Mouse (Mus musculus): Measurements from ENCODE around the gene Usp25. TPM values are rescaled to one million over a fixed set of nuclear protein-coding genes. Genes with fewer than 3 reads are reported as not detected.

Gene Usp25
- polyA plus RNA-seq, 1 experiment from 2014 or later = 63.9 TPM

DNA sequence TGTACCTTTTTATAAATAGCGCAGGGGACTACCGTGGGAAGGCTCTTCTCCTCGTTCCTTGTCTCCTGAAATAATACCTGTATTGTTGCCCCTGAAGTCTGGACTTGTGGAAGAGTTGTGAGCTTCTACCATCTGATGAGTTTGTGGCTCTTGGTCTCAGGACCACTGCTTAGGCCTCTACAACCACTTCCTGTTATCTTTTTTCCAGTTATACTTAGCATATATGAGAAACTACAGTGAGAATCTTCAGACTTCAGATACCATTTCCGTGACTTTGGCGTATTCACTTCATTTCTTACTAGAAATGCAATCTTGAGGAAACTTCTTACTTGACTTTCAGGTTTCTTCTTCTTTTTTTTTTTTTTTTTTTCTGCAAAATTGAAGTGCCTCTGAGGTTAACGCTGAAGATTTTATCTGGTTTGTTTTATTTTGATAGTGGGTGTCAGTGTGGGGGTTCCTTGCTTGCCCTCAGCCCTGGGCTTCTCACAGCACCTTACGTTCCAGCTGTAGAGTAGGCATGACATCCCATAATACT, 81.6 kb downstream of the Usp25 start:
- no peak overlapping the region for H3K4me3 ChIP-seq
- WGBS (ENCODE audit: insufficient replicate concordance) = 87% methylated on average over 7 of the region's 7 CpGs
- no peak overlapping the region for H3K4me2 ChIP-seq
- peaks cover 91% of the 10 kb centered on the region for H3K36me3 ChIP-seq
- H3K9ac ChIP-seq = no peak overlapping the region
- no peak for ATAC-seq
- no peak overlapping the region for H3K27ac ChIP-seq
- H3K9me3 ChIP-seq (replicated peaks) = no peaks in the 10 kb centered on the region
- H3K27me3 ChIP-seq (replicated peaks) = no peaks in the 10 kb centered on the region
- H3K4me1 ChIP-seq = no peaks in the 10 kb centered on the region

DNA sequence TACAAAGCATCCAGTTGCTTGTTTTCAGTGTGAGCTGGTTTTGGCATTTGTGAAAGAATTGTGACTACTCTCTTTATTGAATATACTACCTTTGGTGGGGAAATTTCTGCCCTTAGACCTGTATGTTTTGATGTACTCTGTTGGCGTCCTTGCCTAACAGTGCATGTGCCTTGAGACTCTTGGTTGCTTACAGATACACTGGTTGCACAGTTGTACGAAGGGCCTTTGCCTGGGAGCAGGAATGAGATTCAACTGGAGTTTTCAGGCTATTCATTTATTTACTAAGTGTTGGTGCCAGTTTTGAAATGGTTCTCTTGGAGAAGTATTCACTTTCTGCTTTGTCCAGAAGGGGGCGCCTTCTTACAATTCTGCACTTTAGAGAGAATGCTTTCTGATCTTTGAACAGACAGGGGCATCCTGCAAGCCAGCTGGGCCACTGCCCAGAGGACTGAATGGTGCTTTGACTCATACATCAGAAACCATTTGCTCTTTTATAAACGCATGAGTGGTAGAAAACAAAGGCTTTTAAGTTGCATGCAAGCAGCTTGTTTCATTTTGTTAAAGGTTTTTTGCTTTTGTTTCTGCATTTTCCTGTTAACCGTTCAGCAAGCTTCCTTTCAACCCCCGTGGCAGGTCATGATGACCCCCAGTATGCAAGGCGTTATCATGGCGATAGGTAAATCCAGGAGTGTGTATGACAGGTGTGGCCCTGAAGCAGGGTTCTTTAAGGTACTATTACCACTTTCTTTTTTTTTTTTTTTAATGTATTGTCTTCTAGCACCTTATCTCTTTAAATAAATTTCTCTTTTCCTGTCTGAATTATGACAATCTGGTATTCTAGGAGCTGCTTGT, 85.7 kb downstream of the Usp25 start:
- no peak overlapping the region for H3K4me3 ChIP-seq
- H3K36me3 ChIP-seq = peaks cover 83% of the 10 kb centered on the region
- H3K4me1 ChIP-seq = no peaks in the 10 kb centered on the region
- no peak overlapping the region for H3K4me2 ChIP-seq
- no peak overlapping the region for H3K9ac ChIP-seq
- H3K27me3 ChIP-seq (replicated peaks) = no peaks in the 10 kb centered on the region
- no peak overlapping the region for H3K27ac ChIP-seq
- no peak for ATAC-seq
- WGBS (ENCODE audit: insufficient replicate concordance) = 77% methylated on average over 8 of the region's 8 CpGs
- no peaks in the 10 kb centered on the region for H3K9me3 ChIP-seq (replicated peaks)

DNA sequence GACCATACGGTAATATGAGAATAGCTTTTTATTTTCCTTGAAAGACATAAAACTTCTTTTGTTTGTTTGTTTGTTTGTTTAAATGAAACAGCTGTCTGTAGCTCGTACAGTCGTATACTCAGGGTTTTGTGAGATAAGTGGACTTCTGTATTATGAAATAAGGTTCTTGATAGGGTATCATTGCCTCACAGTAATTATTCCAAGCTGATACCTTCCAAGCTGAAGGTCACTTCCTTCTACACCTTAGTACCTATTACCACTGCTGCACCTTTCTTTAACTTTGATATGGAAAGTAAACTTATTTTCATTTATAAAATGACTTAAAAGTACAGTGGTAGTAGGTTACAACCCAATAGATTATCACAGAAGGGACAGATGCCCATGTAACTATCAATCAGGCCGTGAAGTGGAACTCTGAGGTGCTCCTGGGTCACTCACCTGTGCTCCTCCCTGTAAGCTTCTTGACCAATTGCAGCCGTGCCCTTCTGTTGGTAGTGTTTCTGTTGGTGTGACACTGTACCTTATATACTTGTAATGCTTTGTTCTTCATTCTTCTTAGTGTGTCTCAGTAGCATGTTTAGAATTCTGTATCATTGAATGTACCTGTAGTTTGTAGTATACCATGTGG, 90.2 kb downstream of the Usp25 start:
- ATAC-seq = no peak
- Histone ChIP-seq H3K4me1 (no peaks in the 10 kb centered on the region), H3K9me3 (replicated peaks) (no peaks in the 10 kb centered on the region), H3K4me2 (no peak overlapping the region), H3K36me3 (peaks cover 60% of the 10 kb centered on the region), H3K27ac (no peak overlapping the region), H3K4me3 (no peak overlapping the region), H3K27me3 (replicated peaks) (no peaks in the 10 kb centered on the region), H3K9ac (no peak overlapping the region)
- WGBS (ENCODE audit: insufficient replicate concordance) = 84% methylated on average over 5 of the region's 5 CpGs

DNA sequence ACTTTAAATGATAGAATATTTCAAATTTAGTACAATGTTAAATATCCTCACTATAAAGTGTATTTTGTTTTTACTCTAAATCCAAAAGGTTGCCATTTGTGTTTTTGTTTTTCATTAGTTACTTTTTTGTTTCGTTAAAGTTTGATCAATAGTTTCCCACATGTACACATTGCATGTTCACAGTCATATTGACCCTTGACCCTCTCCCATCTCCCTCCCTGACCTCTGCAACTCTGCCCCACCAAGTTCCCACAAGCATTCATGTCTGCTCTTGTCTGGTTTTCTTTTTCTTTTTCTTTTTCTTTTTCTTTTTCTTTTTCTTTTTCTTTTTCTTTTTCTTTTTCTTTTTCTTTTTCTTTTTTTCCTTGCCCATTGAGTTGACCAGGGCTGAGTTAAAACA, 97.8 kb downstream of the Usp25 start:
- no peak for ATAC-seq
- Histone ChIP-seq H3K4me2 (no peak overlapping the region), H3K9ac (no peak overlapping the region), H3K4me1 (no peaks in the 10 kb centered on the region), H3K27ac (no peak overlapping the region), H3K36me3 (peaks cover 75% of the 10 kb centered on the region), H3K4me3 (no peak overlapping the region), H3K9me3 (replicated peaks) (no peaks in the 10 kb centered on the region), H3K27me3 (replicated peaks) (no peaks in the 10 kb centered on the region)
- 77% methylated on average over 1 of the region's 1 CpGs for WGBS (ENCODE audit: insufficient replicate concordance)

DNA sequence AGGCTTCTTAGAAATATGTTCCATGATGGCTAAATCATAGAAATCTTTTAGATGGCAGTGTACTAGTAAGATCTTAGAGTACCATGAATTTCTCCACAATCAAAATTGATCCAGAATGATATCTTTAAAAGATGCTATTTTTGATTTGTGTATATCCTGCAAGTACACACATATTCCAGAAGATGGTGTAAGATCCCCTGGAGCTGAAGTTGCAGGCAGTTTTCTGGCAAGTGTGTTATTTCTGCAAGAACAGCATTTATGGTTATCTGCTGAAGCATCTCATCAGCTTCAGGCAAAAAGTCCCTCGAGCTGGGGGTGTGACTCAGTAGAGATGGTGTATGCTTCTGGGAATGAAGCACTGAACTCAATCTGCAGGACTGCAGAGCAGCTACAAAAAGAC, 112.4 kb downstream of the Usp25 start:
- no peak overlapping the region for H3K4me3 ChIP-seq
- 38% methylated on average over 1 of the region's 1 CpGs for WGBS (ENCODE audit: insufficient replicate concordance)
- H3K9ac ChIP-seq = no peak overlapping the region
- no peaks in the 10 kb centered on the region for H3K27me3 ChIP-seq (replicated peaks)
- no peaks in the 10 kb centered on the region for H3K36me3 ChIP-seq
- H3K4me2 ChIP-seq = no peak overlapping the region
- no peaks in the 10 kb centered on the region for H3K9me3 ChIP-seq (replicated peaks)
- H3K4me1 ChIP-seq = no peaks in the 10 kb centered on the region
- no peak overlapping the region for H3K27ac ChIP-seq
- ATAC-seq = no peak

DNA sequence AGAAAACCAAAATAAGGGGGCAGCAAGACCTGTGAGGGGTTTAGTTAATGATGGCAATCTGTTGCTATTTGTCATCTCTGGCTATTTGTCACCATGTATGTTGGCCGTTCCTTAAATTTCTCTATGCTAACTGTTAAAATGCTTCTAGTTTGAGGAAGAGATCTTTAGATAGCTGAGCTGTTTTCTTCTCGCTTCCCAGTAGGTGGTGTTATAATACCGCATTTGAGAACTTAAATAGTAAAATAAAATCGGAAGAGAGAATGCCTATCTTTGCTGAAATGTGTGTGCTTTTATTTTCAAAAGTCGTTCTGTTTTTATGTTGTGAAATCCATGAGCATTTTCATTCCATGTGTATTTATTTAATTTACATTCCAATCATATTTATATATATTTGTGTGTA, 115.2 kb downstream of the Usp25 start:
- H3K4me2 ChIP-seq = no peak overlapping the region
- no peaks in the 10 kb centered on the region for H3K36me3 ChIP-seq
- ATAC-seq = no peak
- H3K4me1 ChIP-seq = no peaks in the 10 kb centered on the region
- no peaks in the 10 kb centered on the region for H3K9me3 ChIP-seq (replicated peaks)
- no peak overlapping the region for H3K27ac ChIP-seq
- H3K4me3 ChIP-seq = no peak overlapping the region
- no peak overlapping the region for H3K9ac ChIP-seq
- WGBS (ENCODE audit: insufficient replicate concordance) = 29% methylated on average over 5 of the region's 5 CpGs
- no peaks in the 10 kb centered on the region for H3K27me3 ChIP-seq (replicated peaks)

DNA sequence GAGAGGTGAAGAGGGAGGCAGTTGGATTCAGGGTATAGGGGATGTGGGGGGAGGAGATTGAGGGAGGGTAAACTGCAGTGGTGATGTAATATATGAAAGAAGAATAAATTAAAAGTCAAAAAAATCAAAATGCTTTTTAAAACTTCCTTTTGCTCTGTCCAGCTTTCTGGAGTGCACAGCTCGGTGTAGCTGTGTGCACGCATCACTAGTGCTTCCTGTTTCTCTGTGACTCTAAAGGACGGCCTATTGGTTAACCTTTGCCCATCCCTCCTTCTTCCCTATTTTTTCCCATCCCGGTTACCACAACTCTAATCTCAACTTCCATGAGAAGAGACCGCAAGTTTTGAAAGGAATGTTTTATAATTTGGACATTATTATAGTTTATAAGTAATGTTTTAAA, 119.5 kb downstream of the Usp25 start:
- Histone ChIP-seq H3K4me2 (no peak overlapping the region), H3K4me3 (no peak overlapping the region), H3K9ac (no peak overlapping the region), H3K4me1 (no peaks in the 10 kb centered on the region), H3K36me3 (no peaks in the 10 kb centered on the region), H3K27ac (no peak overlapping the region), H3K27me3 (replicated peaks) (no peaks in the 10 kb centered on the region), H3K9me3 (replicated peaks) (no peaks in the 10 kb centered on the region)
- 63% methylated on average over 5 of the region's 5 CpGs for WGBS (ENCODE audit: insufficient replicate concordance)
- ATAC-seq = no peak

DNA sequence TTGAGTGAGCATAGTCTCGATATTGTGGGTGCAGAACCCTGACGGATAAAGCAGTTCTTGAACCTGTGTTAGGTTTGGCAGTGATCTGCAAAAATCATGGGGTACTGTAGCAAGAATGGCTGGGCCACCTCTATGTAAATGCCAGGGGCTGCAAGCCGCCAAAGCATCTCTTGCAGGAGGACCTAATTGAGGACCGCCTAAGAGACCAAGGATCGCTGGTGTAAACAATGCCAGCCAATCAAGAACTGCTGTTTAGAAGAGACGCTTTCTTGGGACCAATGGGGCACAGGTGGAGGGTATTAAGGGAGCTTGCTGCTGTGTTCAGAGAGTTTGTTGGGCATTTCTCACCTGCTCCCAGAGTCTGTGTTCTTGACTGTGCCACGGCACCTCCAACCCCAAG, 127.1 kb downstream of the Usp25 start:
- Histone ChIP-seq H3K27me3 (replicated peaks) (no peaks in the 10 kb centered on the region), H3K36me3 (no peaks in the 10 kb centered on the region), H3K27ac (no peak overlapping the region), H3K9ac (no peak overlapping the region), H3K4me3 (no peak overlapping the region), H3K4me2 (no peak overlapping the region), H3K4me1 (no peaks in the 10 kb centered on the region), H3K9me3 (replicated peaks) (no peaks in the 10 kb centered on the region)
- 74% methylated on average over 7 of the region's 7 CpGs for WGBS (ENCODE audit: insufficient replicate concordance)
- ATAC-seq = no peak

DNA sequence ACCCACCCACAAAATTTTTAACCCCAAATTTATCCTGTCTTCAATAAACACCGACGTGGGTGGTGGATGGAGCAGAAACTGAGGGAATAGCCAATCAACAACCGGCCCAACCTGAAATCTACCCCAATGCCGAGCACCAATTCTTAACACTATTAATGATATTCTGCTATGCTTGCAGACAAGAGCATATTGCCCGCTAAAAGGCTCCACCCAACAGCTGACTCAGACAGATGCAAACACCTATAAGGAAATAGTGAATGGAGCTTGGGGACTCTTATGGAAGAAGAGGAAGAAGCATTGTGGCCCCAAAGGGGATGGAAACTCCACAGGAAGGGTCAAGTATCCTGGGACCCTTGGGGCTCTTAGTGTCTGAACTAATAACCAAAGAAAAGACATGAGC, 133.3 kb downstream of the Usp25 start:
- H3K36me3 ChIP-seq = no peaks in the 10 kb centered on the region
- no peak overlapping the region for H3K9ac ChIP-seq
- no peaks in the 10 kb centered on the region for H3K9me3 ChIP-seq (replicated peaks)
- H3K4me2 ChIP-seq = no peak overlapping the region
- H3K4me1 ChIP-seq = no peaks in the 10 kb centered on the region
- 75% methylated on average over 5 of the region's 5 CpGs for WGBS (ENCODE audit: insufficient replicate concordance)
- no peak overlapping the region for H3K4me3 ChIP-seq
- H3K27me3 ChIP-seq (replicated peaks) = no peaks in the 10 kb centered on the region
- ATAC-seq = no peak
- H3K27ac ChIP-seq = no peak overlapping the region

DNA sequence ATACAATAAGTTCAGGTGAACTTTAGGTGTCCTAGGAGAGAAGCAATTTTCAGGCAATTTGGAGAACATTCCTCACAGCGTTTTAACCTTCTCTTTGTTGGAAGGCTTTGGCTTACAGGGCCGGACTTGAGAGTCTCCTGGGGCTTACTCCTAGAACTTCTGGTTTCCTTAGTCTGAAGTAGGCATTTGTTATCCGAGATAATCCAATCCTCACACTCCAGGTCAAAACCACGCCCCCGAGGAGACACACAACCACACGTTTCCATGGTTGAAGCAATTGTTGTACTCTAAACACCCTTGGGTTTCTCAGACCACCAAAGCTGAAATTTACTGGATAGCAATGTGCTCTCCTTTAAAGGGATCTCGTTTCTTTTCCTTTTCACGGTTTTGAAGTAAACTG, 136.8 kb downstream of the Usp25 start:
- Histone ChIP-seq H3K9ac (no peak overlapping the region), H3K27me3 (replicated peaks) (no peaks in the 10 kb centered on the region), H3K36me3 (no peaks in the 10 kb centered on the region), H3K4me3 (no peak overlapping the region), H3K9me3 (replicated peaks) (no peaks in the 10 kb centered on the region), H3K4me1 (no peaks in the 10 kb centered on the region), H3K27ac (no peak overlapping the region), H3K4me2 (no peak overlapping the region)
- 54% methylated on average over 8 of the region's 8 CpGs for WGBS (ENCODE audit: insufficient replicate concordance)
- ATAC-seq = no peak

DNA sequence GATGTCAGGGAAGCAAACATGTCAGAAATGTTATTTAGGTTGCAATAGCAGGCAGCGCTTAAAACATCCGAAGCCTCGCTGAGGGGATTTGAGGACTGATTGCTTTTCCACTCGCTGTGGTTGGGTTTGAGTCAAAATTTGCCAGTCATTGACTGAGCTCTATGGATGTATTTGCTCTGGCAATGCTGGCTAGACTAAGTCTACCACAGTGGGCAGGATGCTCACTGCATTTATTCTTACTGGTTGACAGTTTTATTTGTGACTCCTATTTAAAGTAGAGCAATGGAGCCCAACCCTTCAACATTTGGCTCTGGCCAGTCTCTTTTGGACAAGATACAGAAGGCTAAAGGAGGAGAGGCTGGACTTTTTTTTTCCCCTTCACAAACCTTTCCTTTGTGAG, 137.4 kb downstream of the Usp25 start:
- H3K36me3 ChIP-seq = no peaks in the 10 kb centered on the region
- H3K4me2 ChIP-seq = no peak overlapping the region
- no peaks in the 10 kb centered on the region for H3K27me3 ChIP-seq (replicated peaks)
- no peak for ATAC-seq
- 83% methylated on average over 4 of the region's 4 CpGs for WGBS (ENCODE audit: insufficient replicate concordance)
- H3K9ac ChIP-seq = no peak overlapping the region
- no peak overlapping the region for H3K4me3 ChIP-seq
- H3K9me3 ChIP-seq (replicated peaks) = no peaks in the 10 kb centered on the region
- no peak overlapping the region for H3K27ac ChIP-seq
- no peaks in the 10 kb centered on the region for H3K4me1 ChIP-seq

DNA sequence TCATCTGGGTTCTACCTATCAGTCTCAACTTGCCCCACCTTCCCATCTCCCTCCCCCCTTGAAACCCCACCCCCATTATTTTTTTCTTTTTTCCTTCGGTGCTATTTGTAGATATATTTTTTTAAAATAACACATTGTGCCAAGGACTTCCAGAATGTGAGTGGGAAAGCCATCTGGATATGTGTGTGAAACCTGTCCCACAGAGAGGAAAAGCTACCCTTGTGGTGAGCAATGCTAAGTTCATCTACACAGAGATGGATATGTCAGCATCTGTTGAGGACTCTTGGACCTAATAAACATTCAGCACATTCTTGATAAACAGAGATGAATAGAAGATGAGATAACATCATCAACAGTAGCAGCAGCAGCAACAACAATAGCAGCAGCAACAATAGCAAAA, 138.8 kb downstream of the Usp25 start:
- no peak overlapping the region for H3K27ac ChIP-seq
- no peak overlapping the region for H3K9ac ChIP-seq
- no peak for ATAC-seq
- H3K4me3 ChIP-seq = no peak overlapping the region
- WGBS (ENCODE audit: insufficient replicate concordance) = 65% methylated on average over 1 of the region's 1 CpGs
- no peaks in the 10 kb centered on the region for H3K4me1 ChIP-seq
- no peaks in the 10 kb centered on the region for H3K27me3 ChIP-seq (replicated peaks)
- no peaks in the 10 kb centered on the region for H3K36me3 ChIP-seq
- no peaks in the 10 kb centered on the region for H3K9me3 ChIP-seq (replicated peaks)
- no peak overlapping the region for H3K4me2 ChIP-seq

Measured in liver, embryonic 12.5 days (tissue).